Mouse (Mus musculus) heart, postnatal 10 days (tissue): Measurements from ENCODE around the gene Kcnj6. TPM values are rescaled to one million over a fixed set of nuclear protein-coding genes. Genes with fewer than 3 reads are reported as not detected.

Experiments
- DNase-seq, 2 experiments: peaks; one replicate each; pipeline ENCODE4 v3.0.0; 2021
- intact Hi-C: fragments of 180-260 bp; cut with DNase I; formaldehyde crosslinking; loops from one replicate; pipeline ENCODE4 v1.15.1; 2025
- total RNA-seq, 2 experiments: library from RNA; stranded (reverse); gene quantifications; 2 replicates each; pipeline ENCODE4 v1.2.3; 2021

Gene Kcnj6
- total RNA-seq, 2 experiments from 2014 or later, result not detected

DNA sequence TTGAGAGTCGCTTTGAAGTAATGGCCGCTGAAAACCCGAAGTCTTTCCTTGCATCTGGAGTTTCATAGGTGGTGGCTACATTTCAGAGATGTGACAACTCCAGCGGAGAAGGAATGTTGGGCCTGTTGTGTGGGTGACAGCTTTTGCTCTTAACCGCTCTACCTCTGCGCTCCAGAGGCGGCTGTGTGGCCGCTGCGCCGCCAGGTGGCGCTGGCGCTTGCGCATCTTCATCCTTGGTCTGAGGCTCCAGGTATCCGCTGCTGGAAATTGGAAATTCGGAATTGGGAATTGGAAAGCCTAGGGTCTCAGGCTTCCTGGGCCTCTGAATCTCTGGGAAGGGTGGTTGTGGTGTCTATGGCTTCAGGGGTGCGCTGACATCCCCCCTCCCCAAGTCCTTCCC is 209.3 kb downstream of the Kcnj6 start:
- intact Hi-C loops, result loop anchor here (1.0 to 5.0 kb wide), 2 partner anchors 209 to 558 kb away; partner anchors contain the start of gene Kcnj6
- DNase-seq, result peak; percentile 65 to 73

DNA sequence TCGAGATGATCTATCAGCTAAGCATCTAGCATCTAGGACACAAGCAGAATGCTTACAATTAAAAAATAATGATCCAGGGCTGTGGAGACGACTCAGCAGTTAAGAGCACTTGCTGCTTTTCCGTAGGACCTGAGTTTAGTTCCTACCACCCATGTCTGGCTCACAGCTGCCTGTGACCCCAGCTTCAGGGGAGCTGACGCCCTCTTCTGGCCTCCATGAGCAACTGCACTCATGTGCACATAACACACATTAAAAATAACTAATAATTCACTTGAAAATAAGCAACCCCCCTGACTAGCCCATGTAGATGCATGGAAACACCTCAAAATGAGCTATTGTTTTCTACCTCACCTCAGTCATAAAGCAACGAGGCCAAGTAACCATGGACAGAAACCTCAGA is 211.6 kb downstream of the Kcnj6 start:
- DNase-seq, result no peak
- intact Hi-C loops, result loop anchor here (5.0 kb wide), 1 partner anchor 211 kb away; the partner anchor contains the start of gene Kcnj6

DNA sequence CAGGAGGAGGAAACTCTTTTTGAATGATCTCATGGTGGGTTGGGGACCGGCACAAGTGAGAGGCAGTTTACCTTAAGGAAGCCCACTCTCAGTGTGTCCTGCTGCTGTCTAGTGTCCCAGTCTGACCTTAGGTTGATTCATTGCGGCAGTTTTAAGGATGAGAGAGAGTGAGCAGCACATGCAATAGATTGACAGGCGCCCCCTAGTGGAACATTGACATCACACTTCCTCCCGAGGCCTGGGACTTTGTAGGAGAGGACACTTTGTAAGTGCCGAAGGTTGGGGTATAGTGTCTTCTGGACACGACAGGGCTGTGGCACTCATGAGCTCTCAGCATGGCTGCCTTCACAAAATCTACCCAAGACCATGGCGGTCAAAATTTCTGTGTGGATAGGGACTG is 213.8 kb downstream of the Kcnj6 start:
- intact Hi-C loops, result no loop called here
- DNase-seq, result no peak

DNA sequence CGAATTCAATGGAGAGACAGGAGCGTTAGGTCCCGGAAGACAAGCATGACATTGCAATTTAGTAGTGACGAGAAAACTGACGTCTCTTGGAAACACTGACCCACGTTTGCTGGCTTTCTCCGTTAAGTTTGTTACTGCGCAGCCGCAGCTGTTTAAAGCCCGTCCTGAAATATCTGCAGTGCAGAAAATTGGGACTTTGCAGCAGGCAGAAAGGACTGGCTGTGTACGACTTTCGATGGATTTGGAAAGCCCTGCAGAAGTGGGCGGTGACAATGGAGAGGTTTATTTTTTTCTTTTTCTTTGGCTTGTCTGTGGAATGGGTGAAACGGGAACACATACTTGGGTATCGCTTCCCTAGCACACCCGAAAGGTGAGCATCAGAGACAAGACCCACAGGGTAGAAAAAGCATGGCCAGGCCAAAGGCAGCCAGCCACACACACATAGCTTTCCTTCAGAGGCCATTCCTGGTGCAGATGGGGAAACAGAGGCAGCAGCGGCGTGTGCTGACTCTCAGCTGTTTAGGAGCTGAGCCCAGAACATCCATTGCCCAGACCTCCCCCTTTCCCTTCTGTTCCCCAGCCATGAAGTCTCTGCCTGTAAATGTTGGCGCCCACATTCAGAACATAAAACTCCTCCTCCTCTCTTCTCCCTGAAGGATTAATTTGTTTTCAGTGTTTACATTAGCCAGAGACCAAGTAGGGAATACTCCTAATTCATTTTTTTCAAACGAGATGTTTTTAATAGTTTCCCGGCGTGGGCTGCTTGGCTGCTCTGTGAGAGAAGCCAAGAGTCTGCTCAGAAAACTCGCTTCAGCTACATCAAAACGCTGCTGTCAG is 215.2 kb downstream of the Kcnj6 start:
- intact Hi-C loops, result no loop called here
- no peak for DNase-seq

DNA sequence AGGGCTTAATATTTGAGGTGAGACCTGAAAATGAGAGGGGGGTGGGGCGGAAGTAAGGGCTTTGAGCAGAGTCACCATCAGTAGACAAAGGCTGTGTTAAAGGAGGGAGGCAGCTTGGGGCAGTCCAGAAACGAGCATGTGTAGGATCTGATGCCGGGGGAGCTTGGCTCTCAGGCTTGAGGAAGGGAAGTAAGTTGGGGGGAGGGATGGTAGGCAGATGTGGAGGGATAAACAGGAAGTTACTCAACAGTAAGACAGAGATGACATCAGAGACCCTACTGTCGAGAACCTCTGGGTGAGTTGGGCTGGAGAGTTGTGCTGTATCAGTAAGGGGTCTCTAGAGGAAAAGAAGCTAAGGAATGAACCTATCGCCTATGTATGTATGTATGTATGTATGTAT is 223.6 kb downstream of the Kcnj6 start:
- intact Hi-C loops, result no loop called here
- DNase-seq, result no peak

DNA sequence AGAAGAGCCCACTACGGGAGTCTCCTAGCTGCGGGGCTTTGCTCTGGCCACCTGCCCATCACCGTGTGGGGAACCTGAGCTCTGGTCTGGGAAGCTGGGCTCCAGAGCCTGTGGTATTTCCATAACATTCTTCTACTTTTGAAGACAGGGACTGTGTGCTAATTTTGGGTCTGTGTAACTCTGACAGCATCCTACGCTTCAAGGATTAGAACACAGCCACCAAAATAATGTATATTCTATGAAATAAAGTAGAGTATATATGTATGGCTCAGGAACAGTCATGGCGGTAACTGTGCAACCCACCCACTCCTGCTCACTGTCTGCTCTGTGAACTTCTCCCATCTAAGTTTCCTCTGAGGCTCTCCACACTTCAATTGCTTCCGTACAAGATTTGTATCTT is 229.9 kb downstream of the Kcnj6 start:
- intact Hi-C loops, result no loop called here
- DNase-seq, result no peak

DNA sequence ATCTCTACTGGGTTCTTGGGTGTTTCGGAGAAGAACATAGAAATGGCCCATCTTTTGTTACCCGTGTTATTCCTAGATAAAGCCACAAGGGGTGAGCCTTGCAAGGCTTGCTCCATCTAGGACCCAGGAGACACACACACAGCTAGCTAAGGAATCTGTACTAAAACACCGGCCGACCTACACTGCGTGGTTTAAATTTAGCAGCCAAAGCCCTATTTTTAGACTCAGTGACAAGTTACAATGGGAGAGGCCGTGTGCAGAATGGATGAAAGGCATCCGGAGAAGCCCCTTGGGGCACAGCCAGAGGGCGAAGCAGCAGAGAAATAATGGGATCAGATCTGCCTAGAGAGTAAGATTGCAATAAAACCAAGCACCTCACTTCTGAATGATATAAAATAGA is 232.4 kb downstream of the Kcnj6 start:
- peak; percentile 72 to 77 for DNase-seq
- intact Hi-C loops, result no loop called here

DNA sequence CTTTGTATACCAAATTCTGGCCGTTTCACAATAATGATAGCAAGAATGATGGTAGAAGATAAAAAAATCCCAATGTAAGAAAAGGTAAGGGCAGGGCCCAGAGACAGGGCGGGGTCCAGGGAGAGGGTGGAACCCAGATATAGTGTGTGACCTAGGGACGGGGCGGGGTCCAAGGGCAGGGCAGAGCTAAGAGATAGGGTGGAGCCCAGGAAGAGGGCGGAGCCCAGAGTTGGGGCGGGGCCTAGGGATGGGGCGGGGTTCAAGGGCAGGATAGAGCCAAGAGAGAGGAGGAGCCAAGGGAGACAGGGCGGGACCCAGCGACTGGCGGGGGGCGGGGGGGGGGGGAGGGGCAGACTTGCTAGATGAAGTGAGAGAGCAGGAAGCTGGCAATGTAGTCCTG is 236.8 kb downstream of the Kcnj6 start:
- DNase-seq, result no peak
- intact Hi-C loops, result no loop called here

DNA sequence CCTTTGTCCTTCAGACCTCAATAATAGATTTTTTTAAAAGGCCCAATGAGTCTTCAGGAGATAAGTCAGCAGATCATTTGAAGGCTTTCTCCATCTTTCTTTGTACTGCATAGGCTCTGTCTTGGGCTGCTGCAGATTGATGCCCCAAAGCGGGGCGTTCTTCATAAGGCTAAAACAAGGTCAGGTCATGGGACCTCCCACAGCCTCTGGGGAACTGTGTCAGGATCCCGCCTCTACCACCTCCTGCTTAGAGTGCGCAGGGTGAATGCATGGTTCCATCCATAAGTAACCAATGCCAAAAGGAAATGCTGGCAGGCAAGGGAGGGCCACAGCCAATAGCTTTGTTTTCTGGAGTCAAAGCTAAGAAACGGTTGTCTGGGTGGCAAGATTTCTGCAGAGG is 237.7 kb downstream of the Kcnj6 start:
- no peak for DNase-seq
- intact Hi-C loops, result no loop called here

DNA sequence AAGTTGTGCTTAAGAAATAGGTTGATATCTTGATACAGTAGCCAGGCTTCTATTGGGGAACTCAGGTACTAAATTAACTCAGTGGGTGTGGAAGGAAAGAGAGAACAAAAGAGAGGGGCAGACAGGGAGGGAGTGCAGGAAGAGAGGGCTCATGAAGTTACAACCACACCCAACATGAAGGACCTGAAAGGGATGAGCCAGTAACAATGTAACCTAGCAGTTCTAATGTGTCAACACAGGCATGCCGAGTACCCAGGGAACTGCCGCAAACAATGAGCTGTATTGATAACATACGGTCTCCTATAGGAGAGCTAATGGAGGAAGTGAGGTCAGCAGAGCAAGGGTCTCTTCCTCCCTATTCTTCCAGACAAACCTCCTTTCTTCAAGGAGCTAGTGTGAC is 238.9 kb downstream of the Kcnj6 start:
- intact Hi-C loops, result no loop called here
- no peak for DNase-seq

DNA sequence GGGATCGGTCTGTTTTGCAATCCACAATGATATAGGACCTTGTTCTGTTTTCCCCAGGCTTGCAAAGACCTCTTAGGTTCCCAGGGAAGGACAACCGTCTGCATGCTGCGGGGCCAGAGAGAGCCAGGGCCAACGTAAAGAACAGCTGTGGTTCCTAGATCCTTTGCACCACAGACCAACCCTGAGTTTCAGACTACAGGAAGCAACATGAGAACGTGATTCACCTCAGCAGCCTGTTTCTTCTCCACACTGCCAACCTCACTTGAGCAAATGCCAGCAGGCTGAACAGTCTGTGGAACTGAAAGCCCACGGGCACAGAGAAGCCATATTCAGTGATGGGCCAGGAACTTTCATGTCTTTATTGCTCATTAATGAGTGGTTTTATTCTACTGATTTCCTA is 241.1 kb downstream of the Kcnj6 start:
- no peak for DNase-seq
- intact Hi-C loops, result no loop called here

DNA sequence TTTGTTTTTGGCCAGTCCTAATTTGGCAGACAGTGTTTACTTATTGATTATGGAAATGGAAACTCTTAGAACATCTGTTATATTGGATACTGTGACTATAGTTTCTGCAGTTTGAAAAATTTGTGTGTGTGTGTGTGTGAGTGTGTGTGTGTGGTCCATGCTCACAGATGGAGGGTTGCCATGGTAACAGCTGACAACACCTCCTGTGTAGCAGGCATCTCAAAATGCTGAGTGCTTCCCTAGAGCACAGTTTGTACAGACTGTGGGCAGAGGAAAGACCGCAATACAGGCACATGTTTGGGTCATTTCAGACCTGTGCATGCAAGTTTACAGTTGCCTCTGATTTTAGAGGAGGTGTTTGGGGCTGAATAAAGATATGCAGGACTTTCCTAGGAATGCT is 244.0 kb downstream of the Kcnj6 start:
- intact Hi-C loops, result no loop called here

DNA sequence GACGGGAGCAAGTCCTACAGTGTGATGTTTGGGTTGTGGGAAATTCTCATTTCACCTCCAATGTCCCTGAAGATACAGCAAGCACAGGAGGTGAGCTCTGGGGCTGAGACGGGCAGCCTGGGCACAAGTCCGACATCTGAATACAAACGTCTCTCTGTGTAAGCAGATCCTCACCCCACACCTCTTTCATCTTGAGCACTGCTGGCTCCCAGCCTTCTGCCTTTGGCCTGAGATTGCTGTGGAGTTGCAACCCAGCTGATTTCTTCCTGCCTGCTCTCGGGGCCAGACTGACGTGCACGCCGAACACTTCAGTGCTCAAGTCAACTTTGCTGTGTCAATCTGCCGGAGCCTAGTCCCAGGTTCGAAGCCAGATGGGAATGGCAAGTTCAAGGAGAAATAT is 244.7 kb downstream of the Kcnj6 start:
- peak; percentile 25 to 33 for DNase-seq
- intact Hi-C loops, result no loop called here

More for the DNA sequence above, 244.0 kb downstream of the Kcnj6 start:
- no peak for DNase-seq

DNA sequence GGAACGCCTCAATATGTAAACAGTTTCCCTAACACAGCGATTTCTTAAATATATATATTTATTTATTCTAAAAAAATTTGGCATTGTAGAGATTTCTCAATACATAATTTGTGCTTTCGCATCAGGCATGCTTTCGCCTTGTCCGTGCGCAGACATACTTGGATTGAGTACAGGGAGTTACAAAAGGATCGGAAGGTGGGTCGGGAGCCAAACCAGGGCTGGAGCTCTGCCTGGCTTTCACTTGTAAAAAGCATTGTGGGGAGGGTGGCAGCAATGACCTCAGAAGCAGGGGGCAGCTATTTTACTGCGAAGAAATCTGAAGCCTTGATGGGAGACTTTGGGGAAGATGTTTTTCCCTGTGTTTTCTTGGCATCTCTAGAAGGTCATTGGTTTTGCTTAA is 252.5 kb downstream of the Kcnj6 start:
- peak; percentile 77 to 78 for DNase-seq
- intact Hi-C loops, result no loop called here

DNA sequence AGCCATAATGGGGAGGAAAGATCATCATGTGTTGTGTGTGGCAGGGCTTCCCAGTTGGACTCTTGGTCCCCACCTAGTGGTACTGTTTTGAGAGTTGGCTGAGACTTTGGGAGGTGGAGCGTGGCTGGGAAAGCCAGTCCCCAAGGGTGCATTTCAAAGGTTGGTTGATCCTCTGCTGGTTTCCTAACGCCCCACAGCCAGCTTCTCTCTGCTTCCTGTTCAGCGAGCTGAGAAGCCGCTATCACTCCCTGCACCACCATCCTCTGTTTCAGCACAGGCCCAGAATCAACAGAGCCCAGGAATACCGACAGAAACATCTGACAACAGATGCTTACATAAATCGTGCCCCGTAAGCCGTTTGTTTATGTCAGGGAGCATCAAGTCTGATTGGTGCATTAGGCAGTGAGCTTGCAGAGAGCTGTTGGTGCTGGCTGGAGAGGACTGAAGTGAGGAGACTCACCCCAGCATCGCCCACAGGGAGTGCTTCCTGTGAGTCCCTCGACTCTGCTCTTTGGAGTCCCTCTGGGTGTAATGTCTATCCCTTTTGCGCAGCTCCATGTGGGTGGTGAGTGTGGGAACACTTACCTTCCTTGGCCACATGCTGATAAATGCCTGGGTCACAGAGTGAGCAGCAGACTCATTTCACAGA is 253.5 kb downstream of the Kcnj6 start:
- DNase-seq, result peak; percentile 68 to 71
- intact Hi-C loops, result no loop called here

DNA sequence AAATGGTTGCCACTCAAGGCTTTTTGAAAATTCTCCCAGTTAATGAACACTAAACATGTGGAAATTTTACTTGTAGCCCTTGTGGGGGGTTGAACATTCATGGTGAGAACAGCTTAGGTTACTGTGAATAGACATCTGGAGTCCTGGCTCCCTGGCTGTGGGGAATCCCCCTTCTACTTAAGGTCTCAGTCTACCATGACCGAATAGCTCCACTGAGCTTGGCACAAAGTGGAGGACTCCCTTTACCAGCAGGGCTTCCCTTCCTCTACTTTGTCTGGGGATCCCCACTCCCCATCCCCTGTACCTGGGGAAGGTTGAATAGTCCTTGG is 260.2 kb downstream of the Kcnj6 start:
- DNase-seq, result no peak
- intact Hi-C loops, result no loop called here

DNA sequence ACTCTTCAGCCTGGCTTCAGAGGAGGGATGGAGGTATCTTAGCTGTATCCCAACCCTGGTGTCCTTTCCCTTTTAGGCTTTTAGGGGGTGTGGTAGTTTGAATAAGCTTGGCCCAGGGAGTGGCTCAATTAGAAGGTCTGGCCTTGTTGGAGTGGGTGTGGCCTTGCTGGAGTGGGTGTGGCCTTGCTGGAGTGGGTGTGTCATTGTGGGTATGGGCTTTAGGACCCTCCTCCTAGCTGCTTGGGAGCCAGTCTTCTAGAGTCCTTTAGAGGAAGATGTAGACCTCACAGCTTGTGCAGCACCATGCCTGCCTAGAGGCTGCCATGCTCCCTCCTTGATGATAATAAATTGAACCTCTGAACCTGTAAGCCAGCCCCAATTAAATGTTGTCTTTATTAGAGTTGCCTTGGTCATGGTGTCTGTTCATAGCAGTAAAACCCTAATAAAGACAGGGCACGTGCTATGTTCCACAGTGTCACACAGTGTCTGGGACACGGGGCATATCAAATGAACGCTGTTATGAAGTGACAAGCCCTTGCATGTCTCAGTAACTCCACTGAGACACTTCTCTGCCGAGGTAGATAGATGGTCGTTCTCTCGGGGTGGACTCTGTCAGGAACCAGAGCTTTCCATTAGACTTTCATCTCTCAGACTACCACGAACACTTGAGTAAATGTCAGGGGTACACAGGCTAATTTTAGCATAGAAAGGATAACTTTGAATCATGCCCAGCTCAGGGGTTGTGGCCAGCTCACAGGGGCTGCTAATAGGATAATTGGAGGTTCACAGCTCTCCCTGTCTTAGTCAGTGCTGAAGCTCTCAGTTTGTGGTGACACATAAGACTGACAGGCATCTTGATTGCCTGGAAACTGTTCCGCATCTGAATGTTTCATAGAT is 260.8 kb downstream of the Kcnj6 start:
- intact Hi-C loops, result no loop called here
- no peak for DNase-seq

DNA sequence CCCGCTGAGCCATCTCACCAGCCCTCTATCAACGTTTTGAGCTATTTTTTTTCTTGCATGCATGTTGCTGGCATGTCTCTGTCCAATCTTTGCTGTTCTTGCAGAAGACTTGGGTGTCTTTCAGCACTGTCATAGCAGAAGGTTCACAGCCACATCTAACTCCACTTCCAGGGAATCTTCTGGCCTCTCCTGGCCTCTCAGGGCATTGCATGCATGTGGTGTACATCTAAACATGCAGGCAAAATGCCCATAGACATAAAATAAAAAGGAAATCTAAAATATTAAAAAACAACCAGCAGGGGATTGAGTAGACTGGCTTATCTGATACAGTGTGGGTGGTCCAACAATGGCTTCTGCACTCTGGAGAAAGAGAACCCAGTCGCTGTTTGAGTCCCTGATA is 262.0 kb downstream of the Kcnj6 start:
- intact Hi-C loops, result no loop called here
- DNase-seq, result no peak

DNA sequence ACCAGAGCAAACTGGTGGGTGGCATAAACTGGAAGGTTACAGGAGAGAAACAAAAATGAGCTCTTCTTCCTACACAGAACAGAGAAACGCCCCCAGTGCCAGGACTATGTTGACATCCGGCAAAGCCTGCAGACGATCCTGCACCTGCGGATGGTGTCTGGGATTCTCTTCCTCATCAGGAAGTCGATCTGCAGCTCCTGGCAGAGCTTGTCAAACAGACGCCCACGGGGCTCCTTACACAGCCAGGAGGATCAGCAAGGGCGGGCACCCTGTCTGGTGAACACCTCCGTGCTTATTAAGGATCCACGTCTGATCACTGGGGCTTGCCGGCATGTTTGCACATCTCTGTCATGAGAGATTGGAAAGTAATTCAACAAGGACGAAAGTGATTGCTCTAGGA is 266.5 kb downstream of the Kcnj6 start:
- no peak for DNase-seq
- intact Hi-C loops, result no loop called here

DNA sequence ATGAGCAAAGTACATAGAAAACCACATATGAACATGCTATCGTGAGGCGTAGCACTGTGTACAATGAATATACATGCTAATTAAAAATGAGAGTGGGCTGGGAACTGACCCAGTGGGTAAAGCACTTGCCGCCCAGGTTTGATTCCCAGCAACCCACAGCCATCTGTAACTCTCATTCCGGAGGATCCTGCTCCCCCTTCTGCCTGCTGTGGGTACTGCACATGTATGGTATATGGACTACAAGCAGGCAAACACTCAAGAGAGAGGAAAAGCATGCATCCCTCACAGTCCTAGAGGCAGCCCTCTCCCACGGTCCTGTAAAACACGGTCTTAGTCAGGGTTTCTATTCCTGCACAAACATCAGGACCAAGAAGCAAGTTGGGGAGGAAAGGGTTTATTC is 268.3 kb downstream of the Kcnj6 start:
- intact Hi-C loops, result no loop called here

DNA sequence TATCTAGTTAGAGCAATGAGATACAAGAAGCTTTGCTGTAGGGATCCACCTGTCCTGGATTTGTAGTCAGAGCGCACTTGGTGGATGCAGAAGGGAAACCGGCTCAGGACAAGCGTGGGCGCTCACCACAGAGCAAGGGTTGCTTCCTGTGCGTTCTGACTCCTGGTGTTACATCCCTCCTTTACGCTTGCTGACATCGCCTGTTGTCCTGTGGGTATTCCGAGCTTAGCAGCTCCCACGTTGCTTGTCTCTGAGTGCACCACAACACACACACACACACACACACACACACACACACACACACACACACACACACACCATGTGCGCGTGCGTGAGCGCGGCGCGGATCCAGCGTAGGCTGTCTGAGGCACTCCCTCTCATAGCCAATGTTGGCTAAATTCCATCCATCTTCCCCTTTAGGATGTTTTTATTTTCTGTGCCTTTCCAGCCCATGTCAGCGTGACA is 272.7 kb downstream of the Kcnj6 start:
- intact Hi-C loops, result no loop called here
- DNase-seq, result peak; percentile 35 to 40

More for the DNA sequence above, 268.3 kb downstream of the Kcnj6 start:
- no peak for DNase-seq
